Mouse (Mus musculus) heart, adult 9 months (tissue): Measurements from ENCODE around the gene Lexm.

Experiments used
- DNase-seq, 2 experiments: peaks; one replicate each; pipeline ENCODE4 v3.0.0; 2022; ENCODE audit warnings: low spot score in 2 of 2

The Lexm gene

GRCm38 (mm10) chr4:106545817-106546373 is 71.1 kb downstream of the Lexm start:
- DNase-seq = no peak

- no peak for DNase-seq
Measured at GRCm38 (mm10) chr4:106542211-106542610, 74.8 kb downstream of the Lexm start.

- DNase-seq = no peak
Measured at GRCm38 (mm10) chr4:106541491-106541890, 75.5 kb downstream of the Lexm start.
